Mouse (Mus musculus) retina, postnatal 7 days (tissue): ENCODE results near the gene Gm5617.
"Not testable (repeated sequence)": the region's sequence is repeated elsewhere in the genome, so short reads cannot be mapped to it uniquely, and the experiment has no call there.

Experiments used
- DNase-seq: peaks from one replicate; pipeline ENCODE4 v3.0.0-alpha.2; 2012; ENCODE audit warnings: low read depth, low spot score

Gene Gm5617

DNA sequence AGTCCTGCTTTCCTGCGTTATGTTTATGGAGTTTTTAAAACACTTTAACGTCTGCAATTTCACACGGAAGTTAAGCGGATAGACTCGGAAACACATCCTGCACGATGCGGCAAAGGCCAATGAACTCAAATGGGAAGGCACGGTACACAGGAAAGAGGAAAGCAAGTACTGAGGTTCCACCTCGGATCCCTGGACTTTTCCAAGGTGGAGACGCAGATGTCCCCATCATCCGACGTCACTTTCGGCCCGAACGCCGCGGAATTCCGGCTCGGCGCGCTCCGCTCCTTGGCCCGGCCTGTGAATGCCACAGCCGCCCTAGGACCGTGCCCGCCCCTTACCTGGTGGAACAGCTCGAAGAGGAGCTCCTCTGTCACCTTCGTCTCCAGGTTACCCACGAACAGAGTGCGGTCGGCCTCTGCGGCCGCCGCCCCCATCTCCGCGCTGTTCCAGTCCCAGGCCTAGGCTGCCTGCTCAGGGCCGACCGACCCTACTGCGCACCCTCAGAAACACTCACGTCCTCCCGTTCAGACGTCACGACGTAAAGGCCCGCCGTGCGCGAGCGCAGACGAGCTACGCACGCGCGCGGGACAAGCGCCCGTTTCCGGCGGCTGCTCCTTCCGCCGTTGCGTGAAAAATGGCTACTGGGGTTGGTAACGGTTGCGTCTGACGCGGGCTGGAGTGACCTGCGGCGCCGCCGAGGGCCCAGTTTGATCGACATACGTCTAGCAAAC lies at the start of gene Gm5617, which contains the start of gene Rbm7:
Gm5617 (plus strand) TSS at position 626 of the 731 bp plus-strand sequence.
Rbm7 (minus strand) TSS at position 483 of the 731 bp plus-strand sequence.
- peak; percentile 93 for DNase-seq

DNA sequence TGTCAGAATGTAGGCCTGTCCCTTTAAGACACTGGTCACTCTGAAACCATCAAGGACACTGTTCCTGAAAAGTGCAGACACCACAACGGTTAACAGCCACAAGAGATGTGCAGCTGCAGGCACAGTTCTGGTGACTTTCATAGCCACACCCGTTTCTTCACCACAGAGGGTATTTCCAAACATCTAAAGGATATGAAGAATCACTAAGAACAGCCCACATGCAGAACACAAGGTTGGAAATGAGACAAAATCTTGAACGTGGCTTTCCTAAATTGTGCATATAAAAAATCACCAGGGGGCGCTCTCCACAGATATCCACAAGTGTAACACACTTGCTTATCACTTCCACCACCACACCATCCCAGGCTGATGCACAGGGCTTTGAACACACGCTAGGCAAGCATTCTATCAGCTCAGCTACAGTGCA lies 47.4 kb upstream of the Gm5617 start:
- peak; percentile 21 for DNase-seq

DNA sequence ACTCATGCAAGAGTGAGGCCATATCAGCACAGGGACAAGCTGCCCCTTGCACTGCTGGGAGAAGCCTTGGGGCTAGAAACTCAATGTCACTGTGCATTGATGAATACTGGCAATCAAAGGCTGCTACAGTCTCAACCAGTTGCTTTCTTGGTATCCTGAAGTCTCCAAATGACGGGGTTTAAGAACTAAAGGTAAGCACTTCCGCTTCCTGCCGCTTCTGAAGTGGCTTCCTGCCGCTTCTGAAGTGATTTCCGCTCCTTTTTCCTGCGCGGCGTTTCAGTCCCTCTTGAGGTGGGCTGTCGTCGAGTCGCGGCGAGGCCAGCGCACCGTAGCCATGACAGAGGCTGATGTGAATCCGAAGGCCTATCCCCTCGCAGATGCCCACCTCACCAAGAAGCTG lies 45.2 kb upstream of the Gm5617 start:
- DNase-seq, result no peak

DNA sequence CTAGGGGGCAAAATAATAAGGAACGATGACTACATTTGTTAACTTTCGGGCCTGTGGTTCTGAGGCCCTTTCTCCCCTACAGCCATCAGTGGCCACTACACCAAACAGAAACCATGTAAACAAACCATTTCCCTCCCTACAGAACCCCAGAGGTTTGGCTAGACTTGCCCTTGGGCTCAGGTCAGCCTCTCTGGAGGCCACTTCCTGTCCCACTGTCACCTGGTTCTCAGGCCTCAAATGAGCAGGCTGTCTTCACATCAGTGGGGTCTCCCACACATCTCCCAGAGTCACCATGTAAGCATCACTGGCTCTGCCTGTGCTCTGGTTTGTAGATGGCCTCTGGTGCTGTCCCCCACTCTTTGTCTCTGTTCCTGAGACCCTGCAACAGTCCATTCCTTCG lies 39.3 kb upstream of the Gm5617 start:
- no peak for DNase-seq

DNA sequence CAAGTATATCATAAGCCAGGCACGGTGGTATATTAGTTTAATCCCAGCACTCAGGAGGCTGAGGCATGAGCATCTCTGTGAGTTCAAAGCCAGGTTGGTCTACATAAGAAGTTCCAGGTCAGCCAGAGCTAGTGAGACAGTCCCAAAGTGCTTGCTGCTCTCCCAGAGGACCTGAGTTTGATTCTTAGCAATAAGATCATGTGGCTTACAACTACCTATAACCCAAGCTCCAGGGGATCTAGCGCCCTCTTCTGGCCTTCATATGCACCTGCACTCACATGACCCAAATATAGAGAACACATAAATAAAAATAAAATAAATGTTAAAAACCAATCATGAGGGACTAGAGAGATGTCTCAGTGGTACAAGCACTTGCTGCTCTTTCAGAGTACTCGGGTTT lies 36.4 kb upstream of the Gm5617 start:
- no peak for DNase-seq

DNA sequence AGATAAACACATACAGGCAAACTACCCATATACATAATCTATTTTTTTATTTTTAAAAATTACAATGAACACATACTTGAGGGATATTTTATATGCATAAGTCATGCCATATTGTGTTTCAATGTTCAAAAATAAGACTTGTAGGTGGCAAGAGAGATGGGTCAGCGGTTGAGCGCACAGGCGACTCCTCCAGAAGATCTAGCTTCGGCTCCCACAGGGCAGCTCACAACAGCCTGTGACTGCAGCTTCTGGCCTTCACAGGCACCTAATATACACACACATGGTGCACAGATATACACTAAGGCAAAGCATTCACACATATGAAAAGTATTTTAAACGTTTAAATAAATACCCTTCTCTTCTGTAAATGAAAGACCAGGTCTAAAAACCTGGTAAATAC lies 35.9 kb upstream of the Gm5617 start:
- DNase-seq, result no peak

DNA sequence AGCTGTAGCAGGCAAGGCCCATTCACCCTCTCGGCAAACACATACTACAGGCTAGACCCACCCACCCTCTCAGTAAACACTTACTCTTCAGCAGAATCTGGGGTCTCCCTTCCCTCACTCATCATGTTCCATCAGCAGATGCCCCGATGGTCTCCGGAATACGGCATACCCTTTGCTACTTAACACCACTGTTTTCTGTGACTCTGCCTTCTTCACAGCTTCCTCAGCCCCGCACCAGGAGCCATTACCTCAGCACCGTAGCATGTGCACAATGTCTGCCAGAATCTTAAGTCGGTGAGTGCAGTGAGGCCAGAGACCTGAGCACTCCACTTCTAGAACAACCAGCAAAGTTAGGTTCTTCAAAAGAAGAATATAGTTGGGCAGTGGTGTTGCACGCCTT lies 34.5 kb upstream of the Gm5617 start:
- no peak for DNase-seq

DNA sequence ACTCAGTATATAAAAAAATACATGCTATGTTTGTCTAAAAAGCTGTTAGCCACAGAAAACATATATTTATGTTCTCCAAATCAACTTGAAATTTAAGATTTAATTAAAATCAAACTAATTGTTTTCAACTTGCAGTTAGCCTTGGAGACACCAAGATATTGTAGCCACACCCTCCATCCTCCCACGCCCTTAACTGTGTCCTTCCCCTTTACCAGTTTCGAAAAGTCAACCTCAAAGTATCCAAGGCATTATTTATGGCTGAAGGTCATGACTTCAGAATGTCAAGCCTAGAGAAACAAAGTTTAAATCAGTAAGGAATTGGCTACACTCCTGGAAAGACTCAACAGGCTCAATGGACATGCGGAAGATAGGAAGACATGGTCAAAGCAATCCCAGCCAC lies 33.7 kb upstream of the Gm5617 start:
- DNase-seq, result no peak

DNA sequence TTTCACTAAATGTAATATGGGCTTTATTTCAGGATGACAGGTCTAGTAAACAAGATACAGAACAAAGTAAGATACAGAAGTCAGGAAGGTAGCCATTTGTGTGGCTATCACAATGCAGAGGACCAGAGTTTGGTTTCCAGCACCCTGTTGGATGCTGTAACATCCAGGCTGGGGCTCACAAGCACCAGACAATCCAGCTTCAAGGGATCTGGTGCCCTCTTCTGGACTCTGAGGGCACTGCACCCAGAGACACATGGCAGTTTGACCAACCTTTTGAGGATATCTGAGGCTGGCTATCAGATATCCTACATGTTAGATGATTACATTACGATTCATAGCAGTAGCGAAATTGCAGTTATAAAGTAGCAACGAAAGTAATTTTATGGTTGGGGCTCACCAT lies 29.6 kb upstream of the Gm5617 start:
- DNase-seq, result no peak

DNA sequence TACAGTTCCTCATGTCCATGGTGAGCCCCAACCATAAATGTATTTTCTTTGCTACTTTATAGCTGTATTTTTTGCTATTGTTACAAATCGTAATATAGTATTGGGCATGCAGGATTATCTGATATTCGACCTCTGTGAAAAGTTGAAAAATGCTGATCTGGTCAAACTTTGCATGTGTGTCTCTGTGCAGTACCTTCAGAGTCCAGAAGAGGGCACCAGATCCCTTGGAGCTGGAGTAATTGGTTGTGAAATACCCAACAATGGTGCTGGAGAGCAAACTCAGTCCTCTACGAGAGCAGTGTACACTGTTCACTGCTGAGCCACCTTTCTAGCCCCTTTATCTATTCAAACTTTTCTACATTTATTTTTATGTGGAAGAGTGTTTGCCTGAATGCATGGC lies 28.4 kb upstream of the Gm5617 start:
- DNase-seq, result peak; percentile 20

DNA sequence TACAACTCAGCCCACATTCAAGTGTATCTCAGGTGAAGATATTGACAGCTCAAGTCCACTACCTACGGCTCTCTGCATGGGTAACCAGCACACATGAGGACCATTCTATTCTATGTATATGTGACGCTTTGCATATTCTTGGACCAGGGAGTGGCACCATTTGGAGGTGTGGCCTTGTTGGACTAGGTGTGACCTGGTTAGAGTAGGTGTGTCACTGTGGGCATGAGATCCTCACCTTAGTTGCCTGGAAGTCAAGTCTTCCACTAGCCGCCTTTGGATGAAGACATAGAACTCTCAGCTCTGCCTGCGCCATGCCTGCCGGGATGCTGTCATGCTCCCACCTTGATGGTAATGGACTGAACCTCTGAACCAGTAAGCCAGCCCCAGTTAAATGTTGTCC lies 27.8 kb upstream of the Gm5617 start:
- not testable (repeated sequence) for DNase-seq

DNA sequence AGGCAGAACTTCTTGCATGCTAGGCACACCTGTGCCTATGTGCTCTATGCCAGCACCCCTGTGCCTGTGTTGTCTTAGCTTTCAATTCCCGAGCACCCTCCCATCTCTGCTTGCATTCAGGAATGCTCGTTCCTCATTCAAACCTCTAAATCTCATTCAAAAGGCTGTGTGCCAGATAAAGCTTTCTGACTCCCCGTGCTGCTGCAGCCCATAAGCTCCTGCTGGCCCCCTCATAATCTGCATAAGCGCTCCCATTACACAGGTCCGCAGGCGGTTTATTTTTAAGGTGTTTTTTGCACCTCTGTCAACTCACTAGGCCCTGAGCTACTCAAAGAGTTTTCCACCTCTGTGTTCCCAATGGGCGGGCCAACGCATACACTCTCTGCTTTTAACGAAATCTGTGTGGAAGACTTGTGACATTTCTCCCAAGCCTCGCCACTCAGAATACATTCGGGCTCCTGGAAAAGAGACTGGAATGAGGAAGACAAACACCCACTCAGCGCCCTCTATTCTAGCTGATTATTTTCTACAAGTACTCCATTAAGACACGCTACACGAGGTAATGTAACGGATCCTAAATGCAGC lies 22.7 kb upstream of the Gm5617 start:
- no peak for DNase-seq

DNA sequence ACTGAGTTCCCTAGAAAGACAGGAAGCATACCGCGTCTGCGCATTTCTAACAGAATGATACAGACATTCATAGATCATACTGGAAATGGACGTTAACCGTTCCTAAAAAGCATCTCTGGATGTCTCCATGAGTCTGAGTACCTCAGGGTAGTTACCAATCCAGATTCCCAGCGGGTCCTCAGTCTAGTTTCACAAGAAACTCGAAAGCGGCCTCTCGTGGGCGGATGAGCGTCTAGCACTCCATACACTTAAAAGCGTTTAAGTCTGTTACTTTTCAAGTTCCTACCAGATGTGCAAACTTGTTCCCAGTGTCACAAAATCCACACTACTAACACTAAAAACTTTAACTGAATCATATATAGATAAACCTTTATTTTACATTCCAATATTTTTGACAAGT lies 22.1 kb upstream of the Gm5617 start:
- no peak for DNase-seq

DNA sequence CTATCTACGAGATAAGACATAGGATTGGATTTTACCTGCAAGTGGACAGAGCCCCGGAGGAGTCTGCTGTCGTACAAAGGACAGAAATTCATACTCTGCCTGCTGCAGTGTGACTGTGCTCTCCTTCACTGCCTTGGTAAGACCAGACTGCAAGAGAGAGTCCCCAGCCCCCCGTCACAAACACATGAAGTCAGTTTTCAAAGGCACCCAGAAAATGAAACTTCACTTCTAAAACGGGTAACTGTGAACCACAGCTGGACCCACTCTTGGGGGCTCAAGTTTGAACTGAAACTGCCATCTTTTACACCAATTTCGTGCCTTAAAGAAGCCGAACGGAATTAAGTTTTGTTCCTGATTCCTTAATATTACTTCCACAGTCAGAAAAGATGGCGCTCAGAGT lies 20.9 kb upstream of the Gm5617 start:
- no peak for DNase-seq

DNA sequence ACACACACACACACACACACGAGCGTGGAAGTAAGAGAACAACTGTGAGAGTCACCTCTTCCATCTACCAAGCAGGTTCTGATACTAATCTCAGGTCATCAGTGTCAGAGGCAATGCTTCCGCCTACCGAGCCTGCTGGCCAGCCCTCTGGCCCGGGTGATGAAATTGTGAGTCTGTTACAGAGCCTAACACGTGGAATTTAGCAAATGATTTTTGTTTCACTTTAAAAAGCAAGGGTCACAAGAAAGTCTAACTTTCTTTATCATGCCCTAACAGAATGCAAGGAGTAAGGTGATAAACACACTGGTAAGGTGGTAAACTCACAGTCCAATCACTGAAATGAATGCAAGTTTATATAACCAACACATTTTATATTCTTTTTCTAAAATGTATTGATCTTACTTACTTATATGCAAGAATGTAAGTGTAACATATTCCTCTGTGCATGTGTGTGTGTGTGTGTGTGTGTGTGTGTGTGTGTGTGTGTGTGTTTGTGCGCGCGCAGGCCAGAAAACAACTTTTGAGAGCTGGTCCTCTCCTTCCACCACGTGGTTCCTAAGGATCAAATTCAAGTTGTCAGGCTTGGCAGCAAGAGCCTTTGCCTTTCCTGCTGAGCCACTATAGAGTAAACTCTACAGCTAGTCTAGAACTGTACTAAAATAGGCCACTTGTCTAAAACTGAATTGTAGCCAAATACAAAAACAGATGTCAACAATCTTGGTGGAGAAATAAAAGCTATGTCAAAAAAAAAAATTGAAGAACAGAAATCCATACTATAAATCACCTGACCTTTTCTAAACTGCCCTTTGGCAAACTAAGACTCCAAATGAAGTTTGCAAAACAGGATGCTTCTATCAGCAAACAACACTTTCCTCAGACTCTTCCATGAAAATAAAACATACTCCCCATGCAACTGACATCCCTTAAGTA lies 18.7 kb upstream of the Gm5617 start:
- no peak for DNase-seq

DNA sequence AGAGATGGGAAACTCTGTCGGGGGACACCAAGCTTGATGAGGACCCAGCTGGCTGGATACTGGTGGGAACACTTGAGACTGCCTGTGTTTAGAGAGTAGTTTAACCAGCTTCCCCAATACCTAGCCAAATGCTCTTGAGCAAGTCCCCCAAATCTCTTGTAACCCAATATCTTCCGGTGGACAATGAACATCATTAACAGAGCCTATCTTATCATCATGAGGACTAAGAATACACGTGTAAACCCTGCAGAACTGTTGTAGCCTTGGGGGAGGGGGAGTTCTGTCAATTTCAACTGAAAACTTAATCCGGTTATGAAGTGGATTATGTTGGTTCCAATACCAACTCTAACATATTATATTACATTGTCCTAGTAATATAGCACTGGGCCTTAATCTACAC lies 16.4 kb upstream of the Gm5617 start:
- no peak for DNase-seq

DNA sequence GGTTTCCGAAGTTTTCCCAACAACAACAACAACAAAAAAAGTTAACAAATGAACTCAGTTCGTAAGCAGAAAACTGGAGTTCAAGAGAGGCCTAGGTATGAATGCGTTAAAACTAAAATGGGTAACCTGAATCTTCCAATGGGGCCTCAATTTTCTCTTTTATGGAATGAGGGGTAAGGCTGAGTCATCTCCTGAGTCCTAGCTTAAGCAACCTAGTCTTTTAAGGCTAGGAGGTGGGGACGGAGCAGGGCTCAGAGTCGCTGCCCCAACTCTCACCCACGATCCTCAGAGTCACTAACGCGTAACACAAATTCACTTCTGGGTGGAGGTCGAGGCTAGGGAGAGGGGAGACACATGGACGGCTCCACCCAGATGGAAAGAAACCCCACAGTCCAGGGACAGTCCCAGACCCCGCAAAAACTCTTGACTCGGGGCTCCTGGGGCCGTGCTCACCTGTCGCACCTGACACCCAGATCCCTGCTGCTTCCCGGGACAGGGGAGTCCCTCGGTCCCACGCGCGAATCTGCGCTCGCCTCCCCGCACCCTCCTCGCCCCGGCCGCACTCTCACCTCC lies 15.3 kb upstream of the Gm5617 start:
- no peak for DNase-seq

DNA sequence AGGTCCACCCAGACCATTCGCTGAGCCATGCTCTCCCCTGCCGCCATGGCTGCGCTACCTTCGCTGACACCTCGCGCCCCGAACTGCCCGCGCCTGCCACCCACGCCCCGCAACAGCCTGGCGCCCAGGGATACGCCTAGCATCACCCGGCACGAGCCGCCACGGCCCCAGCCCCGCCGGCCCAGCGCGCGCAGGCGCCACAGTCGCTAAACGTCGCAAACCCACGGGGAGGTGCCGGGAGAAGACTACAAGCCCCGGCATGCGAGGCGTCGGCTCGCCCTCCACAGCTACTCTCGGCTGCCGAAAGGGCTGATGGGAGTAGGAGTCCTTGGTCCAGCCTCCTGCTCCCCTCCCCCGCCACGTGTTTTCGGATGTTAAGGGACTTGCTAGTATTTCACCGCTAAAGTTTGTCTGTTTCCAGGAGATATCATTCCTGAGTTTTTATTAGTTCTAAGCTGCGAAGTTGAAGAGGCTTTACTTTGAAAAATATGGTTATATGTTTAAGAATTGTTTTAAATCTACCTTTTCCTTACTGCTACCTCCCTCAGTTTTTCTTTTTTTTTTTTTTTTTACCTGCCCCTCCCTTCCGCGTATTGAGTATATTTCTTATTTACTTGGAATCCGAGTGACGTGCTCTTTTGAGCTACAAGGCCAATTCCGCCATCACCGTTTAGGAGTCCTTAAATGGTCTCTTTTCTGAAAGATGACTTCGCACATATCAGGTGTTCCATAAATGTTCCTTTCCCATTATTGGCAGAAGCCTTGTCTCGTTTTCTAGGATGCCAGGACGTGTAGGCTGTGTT lies 14.6 kb upstream of the Gm5617 start, which contains the start of gene Rexo2:
Rexo2 (minus strand) TSS at position 213 of the 803 bp plus-strand sequence.
- peak; percentile 83 for DNase-seq

DNA sequence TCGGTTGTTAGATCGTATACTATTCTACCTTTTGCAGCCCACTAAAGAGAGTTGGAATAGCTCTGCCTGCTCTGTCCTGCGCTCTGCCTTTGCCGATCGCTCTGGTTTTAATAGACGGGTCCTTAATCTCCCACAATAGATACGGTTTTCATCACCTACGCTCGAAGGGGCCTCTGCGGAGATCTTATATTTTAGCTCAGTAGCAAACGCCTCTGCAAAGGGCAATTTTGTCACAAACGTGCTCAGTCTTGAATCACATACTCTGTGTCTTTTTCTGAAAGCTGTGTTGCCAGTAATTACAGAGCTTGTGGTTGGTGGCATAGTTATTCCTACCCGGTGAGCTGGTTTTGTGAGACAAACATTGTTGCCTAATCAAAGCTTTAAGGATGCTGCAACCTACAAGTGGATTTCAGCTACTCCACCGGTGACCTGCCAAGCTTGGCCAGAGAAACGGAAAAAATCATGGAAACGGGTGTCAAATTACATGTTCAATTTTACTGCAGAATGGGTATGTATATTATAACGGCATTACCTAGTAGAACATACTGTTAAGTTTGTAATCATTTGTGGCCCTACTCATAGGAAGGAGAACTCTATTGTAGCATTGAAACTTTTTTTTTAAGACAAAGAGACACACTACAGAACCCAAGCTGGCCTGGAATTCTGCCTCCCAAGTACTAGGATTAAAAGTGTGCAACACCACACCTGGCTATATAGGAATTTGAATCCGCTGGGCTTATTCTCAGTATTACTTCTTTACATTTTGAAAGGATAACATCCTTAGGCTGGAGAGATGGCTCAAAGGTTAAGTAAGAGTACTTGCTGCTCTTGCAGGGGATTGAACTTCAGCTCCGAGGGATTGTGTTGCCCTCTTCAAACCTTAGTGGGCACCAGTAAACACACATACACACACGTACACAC lies 13.8 kb upstream of the Gm5617 start:
- no peak for DNase-seq

DNA sequence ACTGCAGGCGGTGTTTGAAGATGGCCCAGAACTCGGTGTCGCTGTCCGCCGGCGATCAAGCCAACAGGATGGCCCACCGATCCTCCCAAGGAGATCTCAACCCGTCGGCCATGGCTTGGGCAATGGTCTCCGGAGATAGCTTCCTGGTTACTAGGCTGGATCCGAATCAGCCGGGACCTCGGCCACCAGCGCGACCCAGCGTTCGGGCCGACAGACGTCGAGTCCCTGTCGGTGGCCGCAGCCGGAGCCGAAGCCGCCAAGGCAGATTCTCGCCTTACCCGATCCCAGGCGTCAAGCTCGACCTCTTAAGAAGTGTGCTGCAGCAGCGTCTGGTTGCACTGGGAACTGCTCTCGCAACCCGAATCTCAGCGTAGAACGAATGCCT lies 298 bp downstream of the Gm5617 start:
- DNase-seq, result no peak
